Mouse (Mus musculus) gastrocnemius, postnatal 25 days (tissue): ENCODE data around the gene Abcb10. TPM values are rescaled to one million over a fixed set of nuclear protein-coding genes. Genes with fewer than 3 reads are reported as not detected.

Source experiments
- DNase-seq: peaks from one replicate; pipeline ENCODE4 v3.0.0; 2022
- microRNA-seq, 2 experiments: library from miRNA; unstranded; fragments of <30 nt; microRNA quantifications; one replicate each; pipeline ENCODE4 v1.2.0; 2021; ENCODE audit warnings: borderline replicate concordance in 2 of 2
- total RNA-seq, 2 experiments: library from RNA; stranded (reverse); gene quantifications; 1 replicate in 1 of 2; 2 replicates in 1 of 2; pipeline ENCODE4 v1.2.3; 2021

Gene Abcb10
- total RNA-seq, 2 experiments from 2014 or later: 13.5 to 14.4 TPM

DNA sequence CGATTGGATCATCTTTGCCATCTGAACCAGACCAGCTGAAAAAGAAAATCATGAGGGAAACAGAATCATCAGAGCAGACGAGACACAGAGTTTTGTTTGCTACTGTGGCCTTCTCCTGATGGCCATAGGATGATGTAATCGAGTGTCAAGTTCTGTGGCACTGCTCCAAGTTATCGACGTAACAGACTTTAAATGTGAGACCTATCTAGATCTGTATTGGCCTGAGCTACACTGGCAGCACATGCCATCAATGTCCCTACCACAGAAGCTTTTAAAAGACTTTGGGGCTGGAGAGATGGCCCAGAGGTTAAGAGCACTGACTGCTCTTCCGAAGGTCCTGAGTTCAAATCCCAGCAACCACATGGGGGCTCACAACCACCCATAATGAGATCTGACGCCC, 80.3 kb downstream of the Abcb10 start:
- no peak for DNase-seq

Small RNAs within 50 kb of the gene (microRNA-seq; reads per million reads assigned to microRNA genes)
- 0 to 0.26 reads per million in 2 experiments for gene Mir1967

Other genes starting within 250 kb of the Abcb10 start
- 10 to 100 TPM; 10.2 to 11.3 TPM for gene Rab4a, start 177.1 kb downstream of the Abcb10 start, total RNA-seq
- under 1 TPM; 0.36 to 0.62 TPM for gene Ccsap, start 122.9 kb downstream of the Abcb10 start, total RNA-seq
- over 10,000 TPM; 60,490 to 60,709 TPM for gene Acta1, start 88.4 kb downstream of the Abcb10 start, total RNA-seq
- 1 to 10 TPM; 7.3 to 8.7 TPM for gene Nup133, start 33.9 kb downstream of the Abcb10 start, total RNA-seq
- 10 to 100 TPM; 10.5 to 11.0 TPM for gene Taf5l, start 38.3 kb upstream of the Abcb10 start, total RNA-seq
- gene Urb2, start 38.4 kb upstream of the Abcb10 start, total RNA-seq: 1 to 10 TPM; 5.2 to 7.0 TPM
- 10 to 100 TPM; 30.7 to 39.0 TPM for gene Galnt2, start 248.3 kb upstream of the Abcb10 start, total RNA-seq